Mouse (Mus musculus) cerebellum, adult 9-11 months (tissue): Measurements from ENCODE around the gene Tssk6.
A peak's percentile ranks its signal among the peaks of the same experiment; 100 is the strongest.

Experiments used
- DNase-seq: peaks from one replicate; pipeline ENCODE4 v3.0.0; 2022

Gene Tssk6

DNA sequence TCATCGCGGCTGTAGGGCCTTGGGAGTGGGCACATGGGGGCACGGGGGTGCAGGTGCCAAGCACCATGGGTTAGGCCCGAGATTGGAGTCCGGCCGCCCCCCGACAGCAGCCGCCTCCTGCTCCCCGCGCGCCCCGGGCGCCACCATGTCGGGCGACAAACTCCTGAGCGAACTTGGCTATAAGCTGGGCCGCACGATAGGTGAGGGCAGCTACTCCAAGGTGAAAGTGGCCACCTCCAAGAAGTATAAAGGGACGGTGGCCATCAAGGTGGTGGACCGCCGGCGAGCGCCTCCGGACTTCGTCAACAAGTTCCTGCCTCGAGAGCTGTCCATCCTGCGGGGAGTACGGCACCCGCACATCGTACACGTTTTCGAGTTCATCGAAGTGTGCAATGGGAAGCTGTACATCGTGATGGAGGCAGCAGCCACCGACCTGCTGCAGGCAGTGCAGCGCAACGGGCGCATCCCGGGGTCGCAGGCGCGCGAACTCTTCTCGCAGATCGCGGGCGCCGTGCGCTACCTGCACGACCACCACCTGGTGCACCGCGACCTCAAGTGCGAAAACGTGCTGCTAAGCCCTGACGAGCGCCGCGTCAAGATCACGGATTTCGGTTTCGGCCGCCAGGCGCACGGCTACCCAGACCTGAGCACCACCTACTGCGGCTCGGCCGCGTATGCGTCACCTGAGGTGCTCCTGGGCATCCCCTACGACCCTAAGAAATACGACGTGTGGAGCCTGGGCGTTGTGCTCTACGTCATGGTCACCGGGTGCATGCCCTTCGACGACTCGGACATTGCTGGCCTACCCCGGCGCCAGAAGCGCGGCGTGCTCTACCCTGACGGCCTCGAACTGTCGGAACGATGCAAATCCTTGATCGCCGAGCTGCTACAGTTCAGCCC lies at the start of gene Tssk6, which contains the start of the genes Ndufa13 and Yjefn3:
TSS of gene Tssk6 (plus strand) at position 22 of the 900 bp plus-strand sequence.
TSS of gene Ndufa13 (minus strand) at position 396 of the 900 bp plus-strand sequence.
TSS of gene Yjefn3 (minus strand) at position 550 of the 900 bp plus-strand sequence.
- DNase-seq = peak; percentile 81

GRCm38 (mm10) chr8:69853869-69854268 lies 48.1 kb upstream of the Tssk6 start:
- DNase-seq = no peak

DNA sequence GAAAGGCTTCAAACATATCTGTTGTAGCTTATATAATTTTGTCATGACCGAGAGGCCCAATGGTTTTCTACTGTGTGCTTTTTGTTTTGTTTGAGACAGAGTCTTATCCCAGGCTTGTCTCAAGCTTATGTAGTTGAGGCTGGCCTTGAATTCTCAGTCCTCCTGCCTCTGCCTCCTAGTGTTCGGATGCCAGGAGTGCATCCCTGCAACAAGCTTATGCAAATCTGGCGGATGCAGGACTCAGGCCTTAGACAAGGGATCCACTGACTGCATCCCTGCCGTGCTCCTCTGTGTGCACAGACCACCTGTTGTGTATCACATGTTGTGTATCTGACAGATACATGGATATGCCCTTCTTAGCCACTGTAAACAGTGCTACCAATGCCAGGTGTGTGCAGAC lies 41.2 kb upstream of the Tssk6 start:
- DNase-seq = no peak

DNA sequence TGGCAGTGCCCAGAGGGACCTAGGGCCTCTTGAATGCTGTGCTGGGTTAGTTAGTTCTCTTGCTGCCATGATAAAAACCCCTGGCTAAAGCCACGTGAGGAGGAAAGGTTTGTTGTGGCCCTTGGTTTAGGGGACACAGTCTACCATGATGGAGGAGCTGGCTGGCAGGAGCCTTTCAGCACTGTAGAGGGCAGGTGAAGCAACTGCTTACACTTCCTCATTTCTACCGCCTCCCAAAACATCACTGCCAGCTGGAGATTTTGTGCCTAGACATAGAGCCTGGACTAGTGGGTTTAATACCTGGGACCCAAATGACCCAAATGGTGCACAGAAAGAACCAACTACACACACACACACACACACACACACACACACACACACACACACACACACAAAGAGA lies 40.7 kb upstream of the Tssk6 start:
- DNase-seq = no peak

GRCm38 (mm10) chr8:69863387-69864020 lies 38.5 kb upstream of the Tssk6 start:
- no peak for DNase-seq

- no peak for DNase-seq
Observed at GRCm38 (mm10) chr8:69864180-69864579, 37.8 kb upstream of the Tssk6 start.

DNA sequence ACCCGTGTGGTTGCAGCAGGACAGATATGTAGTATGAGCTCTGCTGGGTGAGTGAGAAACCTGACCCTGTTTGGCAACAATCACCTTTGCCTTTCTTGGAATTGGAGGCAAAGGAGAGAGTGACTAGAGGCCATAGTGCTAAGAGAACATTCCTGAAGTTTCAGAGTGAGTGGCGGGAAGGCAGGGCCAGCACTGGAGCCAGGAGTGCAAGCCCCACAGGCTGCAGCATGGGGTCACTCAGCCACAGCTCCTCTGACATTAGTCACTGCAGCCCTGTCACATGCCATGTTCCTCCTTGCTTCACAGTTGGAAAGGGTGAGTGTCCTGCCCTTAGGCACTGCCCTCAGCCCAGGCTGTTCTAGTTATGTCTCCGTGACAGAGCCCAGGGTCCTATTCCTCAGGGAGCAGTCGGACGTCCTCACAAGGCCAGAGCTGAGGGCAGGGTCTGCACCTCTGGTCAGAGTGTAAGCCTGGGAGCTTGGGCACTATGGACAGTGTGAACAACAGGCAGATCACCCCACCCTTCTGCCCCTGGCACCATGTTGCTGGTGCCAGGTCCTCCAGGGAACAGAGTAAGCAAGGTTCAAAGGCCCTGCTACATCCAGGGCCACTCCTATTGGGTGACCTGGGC lies 34.2 kb upstream of the Tssk6 start:
- no peak for DNase-seq

DNA sequence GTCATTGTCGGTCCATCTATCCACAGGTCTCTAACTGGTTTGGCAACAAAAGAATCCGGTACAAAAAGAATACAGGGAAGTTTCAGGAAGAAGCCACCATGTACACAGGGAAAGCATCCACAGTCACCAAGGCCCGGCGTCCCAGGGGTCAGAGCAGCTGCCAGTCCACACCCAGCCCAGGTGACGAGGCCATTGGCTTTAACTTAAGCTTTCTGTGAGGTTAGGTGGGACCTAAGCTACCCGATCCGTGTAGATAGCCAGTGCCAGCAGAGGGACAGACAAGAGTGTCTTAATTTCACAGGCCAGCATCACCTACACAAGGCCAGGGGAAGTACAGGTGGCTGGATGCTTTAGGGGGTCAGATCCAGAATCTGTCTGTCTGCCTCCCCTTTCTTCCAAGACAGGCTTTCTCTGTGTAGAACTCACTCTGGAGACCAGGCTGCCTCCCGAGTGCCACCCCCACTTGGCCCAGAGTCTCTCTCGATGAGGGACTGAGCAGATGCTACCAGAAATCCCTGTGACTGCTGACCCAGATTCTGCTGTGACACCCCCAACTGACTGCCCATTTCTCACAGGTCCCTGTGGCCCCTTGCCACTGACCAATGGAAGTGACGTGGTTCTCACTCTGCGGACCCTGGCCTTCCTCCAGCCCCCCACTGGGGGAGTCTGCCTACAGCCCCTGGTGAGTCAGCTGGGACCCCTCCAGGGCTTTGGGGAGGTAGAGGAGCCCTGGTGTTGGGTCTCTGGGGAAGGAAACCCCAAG lies 31.8 kb upstream of the Tssk6 start:
- DNase-seq = peak; percentile 79

DNA sequence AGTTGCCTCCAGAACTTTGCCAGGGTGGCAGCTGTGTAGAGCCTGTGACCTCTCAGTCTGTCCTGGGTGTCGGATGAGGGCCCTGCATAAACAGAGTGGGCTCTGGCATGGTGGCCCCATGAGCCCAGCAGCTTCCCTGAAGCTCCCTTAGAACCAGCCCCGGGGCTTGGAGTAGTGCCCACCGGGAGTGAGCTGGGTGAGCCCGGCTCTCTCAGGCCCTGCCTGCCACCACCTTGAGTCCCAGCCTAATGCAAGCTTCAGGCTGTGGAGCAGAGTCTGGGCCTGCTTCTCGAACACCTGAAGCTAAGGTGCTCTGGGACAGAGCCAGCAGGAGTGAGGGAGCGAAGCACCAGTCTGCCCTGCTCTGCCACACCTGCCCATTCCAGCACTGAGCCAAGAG lies 31.1 kb upstream of the Tssk6 start:
- no peak for DNase-seq

- DNase-seq = no peak
Observed at GRCm38 (mm10) chr8:69874155-69874554, 27.8 kb upstream of the Tssk6 start.

GRCm38 (mm10) chr8:69874654-69875053 lies 27.3 kb upstream of the Tssk6 start:
- no peak for DNase-seq

DNA sequence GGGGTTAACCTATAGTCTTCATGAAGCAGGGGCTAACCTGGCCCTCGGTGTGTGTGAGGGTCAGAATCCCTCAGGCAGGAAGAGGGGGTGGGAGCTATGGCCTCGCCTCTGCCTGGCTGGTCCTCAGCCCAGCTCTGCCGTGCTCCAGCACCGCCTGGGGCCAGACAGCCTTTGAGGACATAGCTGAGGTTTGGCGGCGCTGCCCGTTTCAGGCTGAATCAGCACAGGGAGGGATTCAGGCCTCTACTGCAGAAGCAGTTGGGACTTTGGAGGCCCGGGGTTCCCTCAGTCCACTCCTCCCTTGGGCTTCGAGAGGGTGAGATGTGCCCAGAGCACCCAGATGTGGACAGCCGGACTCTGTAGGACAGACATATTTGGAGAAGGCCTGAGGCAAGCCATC lies 25.9 kb upstream of the Tssk6 start:
- DNase-seq = no peak

- no peak for DNase-seq
Observed at GRCm38 (mm10) chr8:69876967-69877366, 25.0 kb upstream of the Tssk6 start.

- DNase-seq = no peak
Observed at GRCm38 (mm10) chr8:69877396-69877795, 24.6 kb upstream of the Tssk6 start.

GRCm38 (mm10) chr8:69877992-69878391 lies 24.0 kb upstream of the Tssk6 start:
- DNase-seq = no peak

GRCm38 (mm10) chr8:69879678-69880077 lies 22.3 kb upstream of the Tssk6 start:
- no peak for DNase-seq

DNA sequence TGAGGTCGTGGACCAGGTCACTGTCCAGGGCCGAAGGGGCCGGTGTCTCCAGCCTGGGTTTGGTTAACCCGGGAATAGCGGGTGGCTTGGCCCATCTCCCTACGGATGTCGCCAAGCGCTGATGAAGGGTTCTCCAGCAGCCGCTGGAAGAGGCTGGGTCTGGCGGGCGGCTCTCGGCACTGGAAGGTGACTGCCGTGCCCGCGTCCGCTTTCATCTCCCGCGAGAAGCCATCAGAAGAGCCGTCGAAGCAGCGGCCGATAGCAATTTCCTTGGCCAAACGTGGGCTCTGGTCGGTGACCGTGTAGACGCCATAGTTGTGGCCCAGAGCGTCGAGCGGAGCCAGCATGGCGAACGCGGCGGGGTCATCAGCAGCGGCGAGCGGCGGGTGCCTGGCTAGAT lies 21.1 kb upstream of the Tssk6 start:
- DNase-seq = no peak

GRCm38 (mm10) chr8:69881261-69881865 lies 20.6 kb upstream of the Tssk6 start:
- DNase-seq = peak; percentile 5

DNA sequence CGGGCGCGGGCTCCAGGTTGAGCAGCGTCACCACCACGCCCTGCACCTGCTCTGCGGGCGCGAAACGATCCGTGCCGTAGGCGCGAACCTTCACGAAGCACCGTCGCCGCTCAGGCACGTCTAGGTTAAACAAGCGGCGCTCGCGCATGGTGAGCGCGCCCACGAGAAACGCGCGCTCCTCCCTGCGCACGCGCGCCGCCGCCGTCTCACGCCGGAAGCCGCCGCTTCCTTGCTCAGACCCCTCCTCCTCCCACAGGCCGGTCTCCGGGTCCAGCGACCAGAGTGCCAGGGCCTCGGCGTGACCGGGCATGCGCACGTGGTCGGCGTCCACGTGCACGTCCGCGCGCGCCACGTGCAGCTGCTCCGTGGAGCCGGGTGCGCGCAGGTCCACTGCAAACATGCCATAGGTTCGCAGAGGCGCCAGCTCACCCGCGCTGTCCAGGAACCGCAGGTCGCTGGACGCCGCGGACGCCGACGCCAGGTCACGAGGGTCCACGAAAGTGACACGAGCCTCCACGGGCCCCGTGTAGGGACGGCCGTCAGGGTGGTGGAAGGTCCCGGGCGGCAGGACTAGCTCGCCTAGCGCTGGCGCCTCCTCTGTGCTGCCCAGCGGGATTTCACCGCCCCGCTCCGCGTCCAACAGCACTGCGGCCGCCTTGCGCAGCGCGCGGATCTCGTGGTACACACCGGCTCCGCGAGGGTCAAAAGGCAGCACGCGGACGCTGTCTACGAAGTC lies 19.8 kb upstream of the Tssk6 start:
- DNase-seq = no peak

DNA sequence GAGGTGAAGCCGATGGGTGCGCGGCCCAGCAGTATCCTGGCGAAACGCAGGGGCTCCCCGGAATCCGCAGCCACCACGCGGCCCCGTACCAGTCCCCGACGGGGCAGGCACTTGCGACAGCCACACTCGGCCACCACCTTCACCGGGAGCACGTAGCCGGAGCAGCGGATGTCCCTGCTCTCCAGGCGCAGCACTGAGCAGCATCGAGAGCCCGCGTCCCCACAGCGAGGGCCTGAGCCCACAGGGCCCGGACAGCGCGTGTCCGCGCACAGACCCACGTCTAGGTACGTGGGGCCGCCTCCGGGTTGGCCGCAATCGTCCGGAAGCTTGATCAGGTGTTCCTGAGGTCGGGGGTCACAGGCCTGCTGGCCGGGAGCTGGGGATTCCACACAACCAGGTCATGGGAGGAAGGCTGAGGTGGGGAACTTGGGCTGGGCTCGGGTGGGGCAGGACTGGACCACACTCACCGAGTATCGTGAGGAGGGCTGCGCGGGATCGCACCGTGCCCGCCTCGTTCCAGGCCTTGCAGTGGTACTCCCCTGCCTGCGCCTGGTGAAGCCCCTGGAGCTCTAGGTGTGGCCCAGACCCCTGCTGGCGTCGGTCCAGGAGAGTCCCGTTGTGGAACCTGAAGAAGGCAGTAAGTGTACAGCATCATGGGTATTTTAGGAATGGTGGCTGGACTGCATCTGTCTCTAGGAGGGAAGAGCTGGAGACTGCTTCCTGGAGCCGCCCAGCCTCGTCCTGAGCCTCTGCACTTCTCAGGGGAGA lies 19.0 kb upstream of the Tssk6 start:
- no peak for DNase-seq

DNA sequence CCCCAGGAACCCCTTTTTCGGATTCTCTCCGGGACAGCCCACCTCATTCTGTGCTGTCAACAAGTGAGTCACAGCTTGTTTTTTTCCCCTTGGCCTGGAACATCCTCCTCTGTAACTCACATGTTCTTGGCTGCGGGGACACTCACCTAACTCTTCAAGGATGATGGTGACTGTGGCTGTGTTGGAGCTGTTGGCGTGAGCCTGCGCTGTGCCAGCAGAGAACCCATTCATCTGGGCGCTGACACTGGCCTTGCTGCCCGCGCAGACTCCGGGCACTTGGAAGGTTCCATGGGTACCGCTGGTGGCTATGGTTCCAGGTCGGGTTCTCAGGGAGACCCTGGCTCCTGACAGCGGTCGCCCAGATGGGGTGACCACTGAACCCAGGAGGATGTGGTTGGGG lies 17.8 kb upstream of the Tssk6 start:
- DNase-seq = no peak
